9 mouse cellular contexts compared by ENCODE assay signal in the genomic region with DNA sequence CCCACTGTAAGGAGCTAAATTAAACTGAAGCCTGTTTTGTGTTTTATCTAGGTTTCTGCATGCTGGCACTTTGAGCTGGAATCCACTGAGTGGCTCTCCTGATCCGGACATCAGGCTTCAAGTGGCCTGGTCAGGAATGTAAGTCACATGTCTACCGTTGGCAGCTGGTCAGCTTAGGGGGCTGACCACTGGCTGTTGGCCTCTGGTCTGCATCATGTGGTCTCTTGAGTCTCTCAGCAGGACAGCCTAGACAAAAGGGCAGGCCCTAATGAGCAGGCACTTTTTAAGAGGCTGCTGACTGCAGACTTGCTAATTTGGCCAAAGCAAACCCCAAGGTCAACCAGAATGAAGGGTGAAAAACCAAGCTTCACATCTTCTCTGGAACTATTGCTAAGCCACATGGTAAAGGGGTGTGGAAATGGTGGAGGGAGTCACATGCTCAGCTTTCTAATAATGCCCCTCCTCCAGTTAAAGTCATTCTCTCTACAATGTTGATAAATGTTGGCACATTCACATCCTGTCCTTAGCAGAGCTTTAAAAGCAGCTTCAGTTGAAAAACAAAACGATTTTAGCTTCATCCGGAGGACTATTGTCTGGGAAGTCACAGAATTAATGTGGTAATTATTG.
DNase-seq lines count a peak whose midpoint lies in the region; ATAC-seq and TF ChIP-seq lines count a peak whose summit lies in the region.
"Had no signal": no experiment of that assay in that cellular context is flagged by ENCODE, and none has a peak within 500 bp of the region (broad histone marks: within the 10 kb centered on the region; RNA-seq: fewer than 3 reads in every experiment).

No protein-coding gene starts in this region.

- no peaks in the 10 kb centered on the region for H3K4me1 ChIP-seq in kidney, embryonic 16.5 days (ENCODE audit: insufficient read depth, low read length)
- no peaks in the 10 kb centered on the region for H3K4me1 ChIP-seq in embryonic facial prominence, embryonic 14.5 days (ENCODE audit: control insufficient read depth, insufficient read depth, low read length)
- peaks cover 6% of the 10 kb centered on the region; the same call in 1 of the 2 replicates for H3K4me1 ChIP-seq in heart, postnatal 0 days (ENCODE audit: control insufficient read depth, insufficient read depth)
- H3K4me1 ChIP-seq in intestine, embryonic 16.5 days (ENCODE audit: control insufficient read depth, insufficient read depth, low read length): no peaks in the 10 kb centered on the region
- H3K4me1 ChIP-seq: embryonic facial prominence, embryonic 15.5 days had no signal

- no peaks in the 10 kb centered on the region for H3K9me3 ChIP-seq in kidney, embryonic 16.5 days (ENCODE audit: low read length)
- no peaks in the 10 kb centered on the region for H3K9me3 ChIP-seq in embryonic facial prominence, embryonic 14.5 days (ENCODE audit: control insufficient read depth, low read length)
- no peaks in the 10 kb centered on the region for H3K9me3 ChIP-seq in heart, postnatal 0 days (replicated peaks; ENCODE audit: control insufficient read depth, low read length)
- H3K9me3 ChIP-seq in intestine, embryonic 16.5 days (ENCODE audit: control insufficient read depth, low read length): no peaks in the 10 kb centered on the region
- H3K9me3 ChIP-seq: embryonic facial prominence, embryonic 15.5 days had no signal

- H3K36me3 ChIP-seq in kidney, embryonic 16.5 days (ENCODE audit: insufficient read depth, low read length): no peaks in the 10 kb centered on the region
- H3K36me3 ChIP-seq in embryonic facial prominence, embryonic 14.5 days (ENCODE audit: control insufficient read depth, insufficient read depth, low read length): no peaks in the 10 kb centered on the region
- no peaks in the 10 kb centered on the region for H3K36me3 ChIP-seq in heart, postnatal 0 days (replicated peaks; ENCODE audit: control insufficient read depth, insufficient read depth, low read length)
- no peaks in the 10 kb centered on the region for H3K36me3 ChIP-seq in intestine, embryonic 16.5 days (ENCODE audit: control insufficient read depth, insufficient read depth, low read length)
- H3K36me3 ChIP-seq: embryonic facial prominence, embryonic 15.5 days had no signal

- ATAC-seq in kidney, embryonic 16.5 days (ENCODE audit: low FRiP score, low TSS enrichment): no peak
- ATAC-seq in embryonic facial prominence, embryonic 14.5 days (ENCODE audit: low read depth): no peak
- ATAC-seq in heart, postnatal 0 days (ENCODE audit: insufficient read depth, low read depth): peak; percentile 98
- ATAC-seq in intestine, embryonic 16.5 days: no peak

- no peaks in the 10 kb centered on the region for H3K27me3 ChIP-seq in kidney, embryonic 16.5 days (ENCODE audit: insufficient read depth, low read length)
- no peaks in the 10 kb centered on the region for H3K27me3 ChIP-seq in embryonic facial prominence, embryonic 14.5 days (replicated peaks; ENCODE audit: control insufficient read depth, insufficient read depth, low read length)
- no peaks in the 10 kb centered on the region for H3K27me3 ChIP-seq in heart, postnatal 0 days (ENCODE audit: control insufficient read depth, insufficient read depth, low read length)
- H3K27me3 ChIP-seq in intestine, embryonic 16.5 days (replicated peaks; ENCODE audit: control insufficient read depth, insufficient read depth, low read length): no peaks in the 10 kb centered on the region

- intact Hi-C loops in left cerebral cortex, adult 2 months (cut with DNase I): no loop called here

- peak; percentile 83 for DNase-seq in kidney, adult 18-20 months
- DNase-seq in embryonic facial prominence, embryonic 14.5 days (ENCODE audit: low spot score): peak; percentile 36
- DNase-seq in heart, postnatal 0 days (ENCODE audit: low spot score): peak; percentile 96
- peak; percentile 36 to 45 for DNase-seq in left cerebral cortex, adult 2 months (ENCODE audit: extremely low spot score in 1 of 2, low spot score in 2 of 2)
- peak; percentile 27 to 39 for DNase-seq in right cerebral cortex, adult 2 months (ENCODE audit: low spot score in 2 of 2)
- no peak for DNase-seq in thymus, postnatal 4 days

- no peak overlapping the region for H3K9ac ChIP-seq in kidney, embryonic 16.5 days (replicated peaks; ENCODE audit: low read length)
- no peak overlapping the region for H3K9ac ChIP-seq in embryonic facial prominence, embryonic 14.5 days (ENCODE audit: low read depth, low read length)
- no peak overlapping the region for H3K9ac ChIP-seq in heart, postnatal 0 days (replicated peaks; ENCODE audit: low read depth, low read length)
- no peak overlapping the region for H3K9ac ChIP-seq in intestine, embryonic 16.5 days (ENCODE audit: low read depth, low read length)
- H3K9ac ChIP-seq: embryonic facial prominence, embryonic 15.5 days had no signal

- 63% methylated on average over 4 of the region's 4 CpGs for WGBS in kidney, embryonic 16.5 days
- WGBS in embryonic facial prominence, embryonic 14.5 days: 55% methylated on average over 4 of the region's 4 CpGs
- whole genome bisulfite sequencing in heart, postnatal 0 days: 18% methylated on average over 4 of the region's 4 CpGs
- WGBS in intestine, embryonic 16.5 days: 57% methylated on average over 4 of the region's 4 CpGs

- TF ChIP-seq CTCF in heart, postnatal 0 days (IDR thresholded peaks at IDR 0.05; ENCODE audit: low read depth): peak; percentile 51
- no peak; the same call in 1 of the 2 replicates for TF ChIP-seq CTCF in left cerebral cortex, adult 2 months (IDR thresholded peaks at IDR 0.05)

- no peak overlapping the region for H3K4me3 ChIP-seq in kidney, embryonic 16.5 days (ENCODE audit: low read length)
- H3K4me3 ChIP-seq in embryonic facial prominence, embryonic 14.5 days (ENCODE audit: low read depth, low read length): no peak overlapping the region
- H3K4me3 ChIP-seq in heart, postnatal 0 days (ENCODE audit: low read depth, low read length): no peak overlapping the region
- H3K4me3 ChIP-seq in left cerebral cortex, adult 2 months: no peak overlapping the region
- H3K4me3 ChIP-seq in intestine, embryonic 16.5 days (ENCODE audit: low read length): no peak overlapping the region
- H3K4me3 ChIP-seq: embryonic facial prominence, embryonic 15.5 days had no signal

- TF ChIP-seq EP300 in heart, postnatal 0 days (IDR thresholded peaks at IDR 0.05; ENCODE audit: low read depth): peak; percentile 99

- H3K4me2 ChIP-seq in kidney, embryonic 16.5 days (replicated peaks; ENCODE audit: low read depth, low read length): no peak overlapping the region
- H3K4me2 ChIP-seq in embryonic facial prominence, embryonic 14.5 days (ENCODE audit: low read depth, low read length): no peak overlapping the region
- no peak overlapping the region for H3K4me2 ChIP-seq in heart, postnatal 0 days (ENCODE audit: low read depth, low read length)
- H3K4me2 ChIP-seq in intestine, embryonic 16.5 days (ENCODE audit: low read depth, low read length): no peak overlapping the region
- H3K4me2 ChIP-seq: embryonic facial prominence, embryonic 15.5 days had no signal

- no peak overlapping the region for H3K27ac ChIP-seq in kidney, embryonic 16.5 days (ENCODE audit: low read length)
- H3K27ac ChIP-seq in embryonic facial prominence, embryonic 14.5 days (replicated peaks; ENCODE audit: low read depth, low read length): no peak overlapping the region
- peak overlapping the region; percentile 54 for H3K27ac ChIP-seq in heart, postnatal 0 days (ENCODE audit: low read depth)
- H3K27ac ChIP-seq in left cerebral cortex, adult 2 months: no peak overlapping the region
- no peak overlapping the region for H3K27ac ChIP-seq in intestine, embryonic 16.5 days (ENCODE audit: low read length)
- H3K27ac ChIP-seq: embryonic facial prominence, embryonic 15.5 days had no signal
